Mouse (Mus musculus): ENCODE data around the gene Mmp28. TPM values are rescaled to one million over a fixed set of nuclear protein-coding genes. Genes with fewer than 3 reads are reported as not detected.

Mmp28 gene
- polyA plus RNA-seq, 1 experiment from 2014 or later: 3.3 TPM

- Histone ChIP-seq H3K4me3 (replicated peaks; ENCODE audit: low read length) (no peak overlapping the region), H3K27ac (ENCODE audit: low read length) (no peak overlapping the region), H3K9ac (ENCODE audit: low read length) (no peak overlapping the region), H3K27me3 (ENCODE audit: control insufficient read depth, insufficient read depth, low read length) (no peaks in the 10 kb centered on the region), H3K4me1 (ENCODE audit: control insufficient read depth, insufficient read depth, low read length) (no peaks in the 10 kb centered on the region), H3K36me3 (ENCODE audit: control insufficient read depth, insufficient read depth, low read length) (0 out of 2 replicates have a peak, but pooled peaks cover 3% of the 10 kb centered on the region), H3K9me3 (replicated peaks; ENCODE audit: control insufficient read depth, low read length) (no peaks in the 10 kb centered on the region), H3K4me2 (ENCODE audit: low read depth, low read length) (no peak overlapping the region)
- no peak for ATAC-seq (ENCODE audit: insufficient read depth, low FRiP score)
- WGBS: 77% methylated on average over 7 of the region's 7 CpGs
These were observed 59.1 kb downstream of the Mmp28 start for GRCm38 (mm10) chr11:83403787-83404186.

GRCm38 (mm10) chr11:83398724-83399123 is 64.1 kb downstream of the Mmp28 start:
- Histone ChIP-seq H3K4me1 (ENCODE audit: control insufficient read depth, insufficient read depth, low read length) (no peaks in the 10 kb centered on the region), H3K27ac (ENCODE audit: low read length) (no peak overlapping the region), H3K9ac (ENCODE audit: low read length) (no peak overlapping the region), H3K4me2 (ENCODE audit: low read depth, low read length) (no peak overlapping the region), H3K27me3 (ENCODE audit: control insufficient read depth, insufficient read depth, low read length) (no peaks in the 10 kb centered on the region), H3K4me3 (replicated peaks; ENCODE audit: low read length) (no peak overlapping the region), H3K36me3 (ENCODE audit: control insufficient read depth, insufficient read depth, low read length) (peaks cover 10% of the 10 kb centered on the region), H3K9me3 (replicated peaks; ENCODE audit: control insufficient read depth, low read length) (no peaks in the 10 kb centered on the region)
- no peak for ATAC-seq (ENCODE audit: insufficient read depth, low FRiP score)
- 85% methylated on average over 5 of the region's 5 CpGs for WGBS

- peaks cover 7% of the 10 kb centered on the region for H3K36me3 ChIP-seq (ENCODE audit: control insufficient read depth, insufficient read depth, low read length)
- ATAC-seq (ENCODE audit: insufficient read depth, low FRiP score): no peak
These were observed 65.2 kb downstream of the Mmp28 start for GRCm38 (mm10) chr11:83397626-83398025.

GRCm38 (mm10) chr11:83394802-83395439 is 68.0 kb downstream of the Mmp28 start:
- Histone ChIP-seq H3K27ac (ENCODE audit: low read length) (no peak overlapping the region), H3K4me2 (ENCODE audit: low read depth, low read length) (no peak overlapping the region), H3K27me3 (ENCODE audit: control insufficient read depth, insufficient read depth, low read length) (no peaks in the 10 kb centered on the region), H3K4me1 (ENCODE audit: control insufficient read depth, insufficient read depth, low read length) (no peaks in the 10 kb centered on the region), H3K4me3 (replicated peaks; ENCODE audit: low read length) (no peak overlapping the region), H3K9ac (ENCODE audit: low read length) (no peak overlapping the region), H3K36me3 (ENCODE audit: control insufficient read depth, insufficient read depth, low read length) (peaks cover 14% of the 10 kb centered on the region), H3K9me3 (replicated peaks; ENCODE audit: control insufficient read depth, low read length) (no peaks in the 10 kb centered on the region)
- no peak for ATAC-seq (ENCODE audit: insufficient read depth, low FRiP score)
- WGBS: 62% methylated on average over 6 of the region's 6 CpGs

More at GRCm38 (mm10) chr11:83397626-83398025, 65.2 kb downstream of the Mmp28 start:
- H3K9me3 ChIP-seq (replicated peaks; ENCODE audit: control insufficient read depth, low read length): no peaks in the 10 kb centered on the region
- H3K4me2 ChIP-seq (ENCODE audit: low read depth, low read length): no peak overlapping the region
- no peak overlapping the region for H3K9ac ChIP-seq (ENCODE audit: low read length)
- no peak overlapping the region for H3K4me3 ChIP-seq (replicated peaks; ENCODE audit: low read length)
- WGBS: 85% methylated on average over 7 of the region's 7 CpGs
- H3K4me1 ChIP-seq (ENCODE audit: control insufficient read depth, insufficient read depth, low read length): no peaks in the 10 kb centered on the region
- H3K27me3 ChIP-seq (ENCODE audit: control insufficient read depth, insufficient read depth, low read length): no peaks in the 10 kb centered on the region
- H3K27ac ChIP-seq (ENCODE audit: low read length): no peak overlapping the region

GRCm38 (mm10) chr11:83393062-83393461 is 69.8 kb downstream of the Mmp28 start:
- Histone ChIP-seq H3K36me3 (ENCODE audit: control insufficient read depth, insufficient read depth, low read length) (peaks cover 17% of the 10 kb centered on the region), H3K4me1 (ENCODE audit: control insufficient read depth, insufficient read depth, low read length) (no peaks in the 10 kb centered on the region), H3K27me3 (ENCODE audit: control insufficient read depth, insufficient read depth, low read length) (no peaks in the 10 kb centered on the region), H3K4me3 (replicated peaks; ENCODE audit: low read length) (no peak overlapping the region), H3K4me2 (ENCODE audit: low read depth, low read length) (no peak overlapping the region), H3K9me3 (replicated peaks; ENCODE audit: control insufficient read depth, low read length) (no peaks in the 10 kb centered on the region), H3K27ac (ENCODE audit: low read length) (no peak overlapping the region), H3K9ac (ENCODE audit: low read length) (no peak overlapping the region)
- 83% methylated on average over 4 of the region's 4 CpGs for WGBS
- no peak for ATAC-seq (ENCODE audit: insufficient read depth, low FRiP score)

Other genes starting within 250 kb of the Mmp28 start
- gene Slfn14, start 176.3 kb downstream of the Mmp28 start, polyA plus RNA-seq (2015; fragmentation: Nextera tagmentation; extraction: Ambion mirVana): 1.4 and 1.7 TPM in 2 replicates
- gene Ap2b1, start 164.0 kb downstream of the Mmp28 start, polyA plus RNA-seq (2015; fragmentation: Nextera tagmentation; extraction: Ambion mirVana): 50.0 and 50.5 TPM in 2 replicates
- 13.6 and 15.0 TPM in 2 replicates for gene Pex12, start 160.5 kb downstream of the Mmp28 start, polyA plus RNA-seq (2015; fragmentation: Nextera tagmentation; extraction: Ambion mirVana)
- 0.27 and 0.49 TPM in 2 replicates for gene Rasl10b, start 53.9 kb downstream of the Mmp28 start, polyA plus RNA-seq (2015; fragmentation: Nextera tagmentation; extraction: Ambion mirVana)
- 0.14 TPM in 2 replicates for gene Gas2l2, start 33.6 kb downstream of the Mmp28 start, polyA plus RNA-seq (2015; fragmentation: Nextera tagmentation; extraction: Ambion mirVana)
- 0.21 TPM in 1 of 2 replicates, not detected in the other for gene 1700020L24Rik, start 25.4 kb downstream of the Mmp28 start, polyA plus RNA-seq (2015; fragmentation: Nextera tagmentation; extraction: Ambion mirVana)
- 9.7 TPM in 2 replicates for gene Taf15, start 10.0 kb upstream of the Mmp28 start, polyA plus RNA-seq (2015; fragmentation: Nextera tagmentation; extraction: Ambion mirVana)
- gene Heatr9, start 59.1 kb upstream of the Mmp28 start, polyA plus RNA-seq (2015; fragmentation: Nextera tagmentation; extraction: Ambion mirVana): not detected in 2 replicates
- gene Ccl5, start 67.4 kb upstream of the Mmp28 start, polyA plus RNA-seq (2015; fragmentation: Nextera tagmentation; extraction: Ambion mirVana): 1.00 and 1.0 TPM in 2 replicates
- gene Ccl9, start 115.6 kb upstream of the Mmp28 start, polyA plus RNA-seq (2015; fragmentation: Nextera tagmentation; extraction: Ambion mirVana): 11.4 and 15.9 TPM in 2 replicates
- gene Ccl6, start 130.0 kb upstream of the Mmp28 start, polyA plus RNA-seq (2015; fragmentation: Nextera tagmentation; extraction: Ambion mirVana): 9.8 and 15.6 TPM in 2 replicates
- gene Rpl9-ps1, start 182.6 kb upstream of the Mmp28 start, polyA plus RNA-seq (2015; fragmentation: Nextera tagmentation; extraction: Ambion mirVana): not detected in 2 replicates
- 0.62 and 0.84 TPM in 2 replicates for gene Ccl3, start 186.3 kb upstream of the Mmp28 start, polyA plus RNA-seq (2015; fragmentation: Nextera tagmentation; extraction: Ambion mirVana)
- gene Ccl4, start 199.5 kb upstream of the Mmp28 start, polyA plus RNA-seq (2015; fragmentation: Nextera tagmentation; extraction: Ambion mirVana): 1.1 TPM in 1 of 2 replicates, not detected in the other
- gene Wfdc17, start 240.9 kb upstream of the Mmp28 start, polyA plus RNA-seq (2015; fragmentation: Nextera tagmentation; extraction: Ambion mirVana): 1.9 and 4.7 TPM in 2 replicates
- gene Wfdc18, start 245.9 kb upstream of the Mmp28 start, polyA plus RNA-seq (2015; fragmentation: Nextera tagmentation; extraction: Ambion mirVana): 0.66 TPM in 1 of 2 replicates, not detected in the other